Mouse (Mus musculus) kidney, adult 2 months (tissue): ENCODE results near the gene Prcc. TPM values are rescaled to one million over a fixed set of nuclear protein-coding genes. Genes with fewer than 3 reads are reported as not detected.

ENCODE experiments used
- DNase-seq: peaks from one replicate; pipeline ENCODE4 v3.0.0; 2021
- H3K27ac ChIP-seq: fragments of 200-500 bp; 2 replicates; pipeline ENCODE4 v1.5.1; 2012; ENCODE audit warnings: low read depth, low read length, control low read depth, inconsistent platforms; ENCODE audit not compliant: insufficient read depth
- H3K27me3 ChIP-seq: fragments of 200-500 bp; replicated peaks from 2 replicates; pipeline ENCODE4 v1.6.1; 2012; ENCODE audit warnings: mild to moderate bottlenecking, moderate library complexity, low read length, inconsistent platforms; ENCODE audit not compliant: control insufficient read depth, insufficient read depth
- H3K36me3 ChIP-seq: fragments of 200-500 bp; 2 replicates; pipeline ENCODE4 v1.6.1; 2012; ENCODE audit warnings: mild to moderate bottlenecking, moderate library complexity, low read length, inconsistent platforms; ENCODE audit not compliant: control insufficient read depth, insufficient read depth
- H3K4me1 ChIP-seq: fragments of 200-500 bp; 2 replicates; pipeline ENCODE4 v1.6.1; 2011; ENCODE audit warnings: low read length; ENCODE audit not compliant: control insufficient read depth, insufficient read depth
- H3K4me3 ChIP-seq: fragments of 200-500 bp; 2 replicates; pipeline ENCODE4 v1.5.1; 2011; ENCODE audit warnings: mild to moderate bottlenecking, low read depth, low read length, control low read depth; ENCODE audit not compliant: insufficient read depth
- CTCF ChIP-seq: fragments of 200-500 bp; conservative IDR thresholded peaks from 2 replicates; pipeline ENCODE4 v1.5.1; 2011; ENCODE audit warnings: low read depth, mild to moderate bottlenecking, control low read depth, low read length, moderate library complexity, mixed read lengths; ENCODE audit not compliant: insufficient read depth, insufficient read length
- POLR2A ChIP-seq: fragments of 200-500 bp; IDR thresholded peaks from one replicate; pipeline ENCODE4 v1.6.1; 2011; ENCODE audit warnings: low read depth, low read length, control low read depth
- WGBS: fragments of 180-500 bp; shearing (Covaris S2); methylation state at CpG from one replicate; pipeline ENCODE4 v1.1.7; 2018; 5-methylcytosine and 5-hydroxymethylcytosine counted together
- polyA plus RNA-seq: library from polyadenylated mRNA; depleted of rRNA; stranded (reverse); fragments of >200 nt; gene quantifications from 2 replicates; pipeline ENCODE4 v1.2.3, GENCODE M21; 2012

The Prcc gene
- polyA plus RNA-seq, 1 experiment, result 36.3 TPM

DNA sequence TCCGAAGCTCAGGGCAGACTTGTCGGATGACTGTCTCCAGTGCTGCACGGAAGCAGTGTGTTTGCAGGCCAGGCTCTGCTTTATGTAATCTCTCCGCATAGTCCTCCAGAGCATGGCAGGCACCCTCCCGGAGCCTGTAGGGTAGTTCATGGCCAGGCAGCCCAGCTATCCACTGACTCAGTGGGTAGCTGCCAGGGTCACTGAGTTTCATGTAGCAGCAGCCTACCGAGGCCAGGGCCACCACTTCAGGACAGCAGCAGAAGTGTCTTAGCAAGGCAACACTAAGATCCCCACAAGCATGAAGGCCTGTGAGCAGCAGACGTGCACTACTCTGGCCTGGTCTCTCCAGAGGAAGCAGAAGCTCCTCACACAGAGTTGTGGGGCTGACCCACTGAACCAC lies 39.6 kb upstream of the Prcc start:
- no peak for TF ChIP-seq POLR2A
- no peak for TF ChIP-seq CTCF
- H3K4me3 ChIP-seq, result no peak overlapping the region
- peaks cover 6% of the 10 kb centered on the region for H3K36me3 ChIP-seq
- H3K27ac ChIP-seq, result no peak overlapping the region
- DNase-seq, result no peak
- no peaks in the 10 kb centered on the region for H3K27me3 ChIP-seq
- WGBS, result 89% methylated on average over 7 of the region's 7 CpGs
- H3K4me1 ChIP-seq, result no peaks in the 10 kb centered on the region

DNA sequence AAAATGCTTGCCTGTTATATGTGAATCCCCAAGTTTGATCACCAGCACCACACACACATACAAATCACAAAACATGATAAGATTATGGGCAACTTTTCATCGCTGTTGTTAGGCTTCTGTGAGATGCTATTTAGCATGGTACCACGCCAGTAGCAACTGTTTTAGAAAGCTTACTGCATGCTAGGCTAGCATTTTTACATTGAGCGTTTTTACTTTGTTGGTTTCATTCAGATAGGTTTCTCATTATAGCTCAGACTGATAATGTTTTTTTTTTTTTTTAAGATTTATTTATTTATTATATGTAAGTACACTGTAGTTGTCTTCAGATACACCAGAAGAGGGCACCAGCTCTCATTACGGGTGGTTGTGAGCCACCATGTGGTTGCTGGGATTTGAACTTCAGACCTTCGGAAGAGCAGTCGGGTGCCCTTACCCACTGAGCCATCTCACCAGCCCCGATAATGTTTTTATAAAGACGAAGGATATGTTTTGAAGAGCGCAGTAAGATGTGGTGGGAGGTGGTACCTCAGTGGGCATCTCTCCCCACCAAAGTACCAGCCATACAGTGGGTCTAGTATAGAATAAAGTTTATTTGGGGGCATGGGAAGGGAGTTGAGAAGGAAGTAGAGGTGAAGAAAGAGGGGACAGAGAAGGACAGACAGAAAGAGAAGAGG lies 35.0 kb upstream of the Prcc start:
- H3K27me3 ChIP-seq, result no peaks in the 10 kb centered on the region
- H3K4me1 ChIP-seq, result no peaks in the 10 kb centered on the region
- H3K27ac ChIP-seq, result no peak overlapping the region
- TF ChIP-seq CTCF (0 out of 2 replicates have a peak, but pooled peaks have one; percentile 1), POLR2A (no peak)
- no peak for DNase-seq
- peaks cover 6% of the 10 kb centered on the region for H3K36me3 ChIP-seq
- WGBS, result 53% methylated on average over 9 of the region's 9 CpGs
- no peak overlapping the region for H3K4me3 ChIP-seq

DNA sequence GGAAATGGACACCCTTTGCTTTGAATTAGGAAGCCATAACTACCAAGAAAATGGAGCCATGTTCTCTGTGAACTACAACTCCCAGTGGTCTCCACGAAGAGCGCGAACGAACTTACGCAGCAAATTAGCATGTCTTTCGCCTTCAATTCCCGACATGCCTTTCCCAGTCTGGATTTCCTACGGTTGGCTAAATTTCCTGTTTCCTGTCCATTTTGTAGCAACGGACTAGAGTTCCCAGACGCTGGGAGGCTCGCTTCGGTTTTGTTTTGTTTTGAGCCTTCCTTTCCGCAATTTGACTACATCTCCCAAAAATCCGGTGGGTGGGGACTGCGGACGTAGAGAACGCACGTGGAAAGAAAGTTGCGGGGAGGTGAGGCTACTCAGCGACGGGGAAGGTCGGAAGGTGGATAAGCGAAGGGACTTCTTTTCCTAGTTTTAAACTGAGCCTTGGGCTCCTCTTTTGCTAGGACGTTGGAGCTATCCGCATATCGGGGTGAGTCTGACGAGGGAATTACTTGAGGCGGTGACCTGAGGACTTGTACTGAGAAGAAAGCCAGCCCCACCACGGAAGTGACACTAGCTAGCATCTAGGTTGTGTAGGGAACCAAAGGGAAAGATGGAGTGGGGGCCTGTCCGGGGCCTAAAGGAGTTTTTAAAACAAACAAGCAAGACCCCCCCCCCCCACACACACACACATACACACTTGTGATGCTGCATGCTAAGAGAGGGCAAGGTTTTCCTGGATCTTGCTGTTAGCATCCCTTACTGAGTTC lies 34.1 kb upstream of the Prcc start, which contains the start of gene Mrpl24:
Gene Mrpl24 (plus strand): TSS at position 171 of the 773 bp plus-strand sequence.
- TF ChIP-seq POLR2A (no peak), CTCF (no peak)
- peak within 1 kb of the TSS; percentile 77 for H3K4me3 ChIP-seq
- H3K36me3 ChIP-seq, result peaks cover 6% of the 10 kb centered on the region
- no peaks in the 10 kb centered on the region for H3K27me3 ChIP-seq
- H3K4me1 ChIP-seq, result no peaks in the 10 kb centered on the region
- peak within 1 kb of the TSS; percentile 37 for H3K27ac ChIP-seq
- WGBS, result under 1% methylated on average over 30 of the region's 30 CpGs
- peak; percentile 96 for DNase-seq

DNA sequence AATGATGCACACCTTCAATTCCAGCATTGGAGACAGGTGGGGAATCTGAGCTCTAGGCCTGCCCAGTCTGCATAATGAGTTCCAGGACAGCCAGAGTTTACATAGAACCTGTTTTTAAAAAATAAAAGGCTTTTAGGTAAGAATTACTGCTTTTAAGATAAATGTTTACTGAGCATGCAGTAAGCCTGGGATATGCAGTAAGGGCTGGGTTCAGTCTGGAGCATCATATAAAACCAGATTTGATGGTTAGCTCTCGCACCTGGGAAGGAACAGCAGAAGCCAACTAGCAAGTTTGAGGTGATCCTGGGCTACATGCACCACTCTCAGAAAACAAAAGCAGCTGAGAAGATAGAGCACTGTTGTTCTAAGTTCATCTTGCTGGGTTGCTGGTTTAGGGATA lies 33.1 kb upstream of the Prcc start:
- peaks cover 6% of the 10 kb centered on the region for H3K36me3 ChIP-seq
- no peak for TF ChIP-seq POLR2A
- TF ChIP-seq CTCF, result no peak
- 93% methylated on average over 1 of the region's 1 CpGs for WGBS
- no peak overlapping the region for H3K4me3 ChIP-seq
- H3K4me1 ChIP-seq, result no peaks in the 10 kb centered on the region
- DNase-seq, result no peak
- no peak overlapping the region for H3K27ac ChIP-seq
- no peaks in the 10 kb centered on the region for H3K27me3 ChIP-seq

DNA sequence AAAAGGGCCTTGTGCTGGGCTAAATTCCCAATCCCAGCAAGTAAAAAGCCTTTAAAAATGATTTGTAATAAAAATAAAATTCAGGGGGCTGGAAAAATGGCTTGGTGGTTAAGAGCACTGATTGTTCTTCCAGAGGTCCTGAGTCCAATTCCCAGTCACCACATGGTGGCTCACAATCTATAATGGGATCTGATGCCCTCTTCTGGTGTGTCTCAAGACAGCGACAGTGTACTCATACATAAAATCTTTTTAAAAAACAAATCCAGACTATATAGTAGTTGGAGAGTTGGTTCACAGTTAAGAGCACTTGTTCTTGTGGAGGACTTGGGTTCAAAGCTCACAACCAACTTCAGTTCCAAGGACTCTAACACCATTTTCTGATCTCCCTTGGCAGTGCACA lies 31.6 kb upstream of the Prcc start:
- no peak for DNase-seq
- 92% methylated on average over 1 of the region's 1 CpGs for WGBS
- Histone ChIP-seq H3K4me3 (no peak overlapping the region), H3K4me1 (no peaks in the 10 kb centered on the region), H3K27ac (no peak overlapping the region), H3K36me3 (peaks cover 3% of the 10 kb centered on the region; the same call in 1 of the 2 replicates), H3K27me3 (no peaks in the 10 kb centered on the region)
- TF ChIP-seq POLR2A, result no peak
- TF ChIP-seq CTCF, result 0 out of 2 replicates have a peak, but pooled peaks have one; percentile 2

DNA sequence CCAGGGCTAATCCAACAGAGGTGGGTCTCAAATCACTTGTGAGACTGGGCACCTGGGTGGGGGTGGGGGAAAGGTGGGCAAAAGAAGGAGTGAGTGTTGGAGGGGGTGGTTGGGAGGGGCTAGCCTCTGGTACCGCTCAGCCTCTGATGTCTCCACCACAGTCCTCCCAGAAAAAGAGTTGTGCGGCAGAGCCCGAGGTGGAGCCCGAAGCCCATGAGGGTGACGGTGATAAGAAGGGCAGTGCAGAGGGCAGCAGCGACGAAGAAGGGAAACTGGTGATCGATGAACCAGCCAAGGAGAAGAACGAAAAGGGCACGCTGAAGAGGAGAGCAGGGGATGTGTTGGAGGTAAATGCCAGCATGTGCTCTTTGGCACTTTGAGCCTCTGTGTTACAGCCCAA lies 28.5 kb upstream of the Prcc start:
- peaks cover 17% of the 10 kb centered on the region for H3K4me1 ChIP-seq
- 91% methylated on average over 10 of the region's 10 CpGs for WGBS
- H3K4me3 ChIP-seq, result no peak overlapping the region
- no peak for TF ChIP-seq CTCF
- TF ChIP-seq POLR2A, result no peak
- no peak for DNase-seq
- H3K27me3 ChIP-seq, result no peaks in the 10 kb centered on the region
- H3K27ac ChIP-seq, result no peak overlapping the region
- H3K36me3 ChIP-seq, result peaks cover 3% of the 10 kb centered on the region; the same call in 1 of the 2 replicates

DNA sequence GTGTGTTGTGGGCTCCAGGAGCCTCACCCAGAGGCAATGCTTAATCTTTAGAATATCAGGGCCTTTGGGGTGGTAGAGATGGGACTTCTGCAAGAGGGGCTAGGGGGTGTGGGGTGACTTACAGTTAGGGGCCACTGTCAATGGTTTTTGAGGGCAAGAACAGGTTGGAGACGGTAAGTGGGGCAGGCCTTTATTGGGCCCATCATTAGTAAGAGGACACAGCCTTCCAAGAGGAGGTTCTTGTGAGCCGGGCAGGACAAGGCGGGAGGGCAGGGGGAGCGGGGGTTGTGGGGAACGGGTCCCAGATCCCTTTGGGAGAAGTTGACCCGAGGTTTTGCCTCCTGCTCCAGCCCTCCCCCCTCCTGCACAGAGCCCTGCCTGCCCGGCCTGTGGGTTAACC lies 28.1 kb upstream of the Prcc start:
- 81% methylated on average over 7 of the region's 7 CpGs for WGBS
- DNase-seq, result no peak
- no peak for TF ChIP-seq POLR2A
- TF ChIP-seq CTCF, result no peak
- H3K4me1 ChIP-seq, result peaks cover 21% of the 10 kb centered on the region
- peaks cover 3% of the 10 kb centered on the region; the same call in 1 of the 2 replicates for H3K36me3 ChIP-seq
- H3K27ac ChIP-seq, result no peak overlapping the region
- H3K27me3 ChIP-seq, result no peaks in the 10 kb centered on the region
- H3K4me3 ChIP-seq, result no peak overlapping the region
